Mouse (Mus musculus) CD4-positive, CD25-positive, alpha-beta regulatory T cell, adult 4 months (primary cell): Measurements from ENCODE around the gene Nmnat2. TPM values are rescaled to one million over a fixed set of nuclear protein-coding genes. Genes with fewer than 3 reads are reported as not detected.

Experiments used
- ATAC-seq: one replicate; pipeline ENCODE4 v1.8.0; 2017
- polyA plus RNA-seq, 2 experiments: library from polyadenylated mRNA; unstranded; fragments of 100-300 nt; shearing (Covaris generic); gene quantifications; one replicate each; pipeline ENCODE4 v1.2.1; 2017

Nmnat2 gene
- polyA plus RNA-seq, 2 experiments from 2014 or later: 0.78 to 0.80 TPM

DNA sequence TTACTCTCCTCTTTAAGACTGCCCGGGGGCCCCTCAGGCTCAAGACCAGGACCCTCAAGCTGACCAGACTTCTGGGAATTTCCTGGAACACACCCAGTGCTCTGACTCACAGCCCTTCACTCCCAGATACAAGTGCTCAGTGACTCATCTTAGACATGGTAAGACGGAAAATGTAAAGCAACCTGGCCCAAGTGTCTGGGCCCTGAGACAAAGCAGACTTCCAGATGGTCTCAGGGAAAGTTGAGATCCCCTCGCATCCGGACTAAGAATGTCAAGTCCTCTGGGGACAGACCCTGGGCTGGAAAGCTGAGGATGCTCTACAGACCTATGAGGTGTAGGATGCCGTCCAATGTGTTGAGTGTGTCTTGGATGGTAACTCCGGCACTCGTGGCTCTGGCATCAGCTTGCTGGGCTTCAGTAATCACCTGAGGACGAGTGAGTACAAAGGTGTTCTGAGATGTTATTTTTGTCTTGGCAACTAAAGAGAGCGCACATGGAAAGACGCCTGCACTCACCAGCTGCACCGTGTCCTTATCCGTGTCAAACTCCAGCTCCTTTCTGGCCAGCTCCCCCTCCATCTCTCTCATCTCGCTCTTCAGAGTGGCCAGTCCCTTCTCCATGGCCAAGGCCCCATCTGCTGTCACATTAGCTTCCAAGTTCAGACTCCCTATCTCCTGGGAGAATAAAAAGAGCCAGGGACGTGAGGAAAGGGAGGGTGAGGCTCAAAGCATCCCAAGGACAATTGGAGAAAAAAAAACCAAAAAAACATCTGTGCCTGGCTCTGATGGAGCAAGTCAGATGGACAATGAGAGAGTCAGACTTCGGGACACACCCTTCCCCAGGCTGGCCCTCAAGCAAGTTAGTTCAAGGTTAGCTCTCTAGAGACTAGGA, 171.9 kb downstream of the Nmnat2 start:
- no peak for ATAC-seq

DNA sequence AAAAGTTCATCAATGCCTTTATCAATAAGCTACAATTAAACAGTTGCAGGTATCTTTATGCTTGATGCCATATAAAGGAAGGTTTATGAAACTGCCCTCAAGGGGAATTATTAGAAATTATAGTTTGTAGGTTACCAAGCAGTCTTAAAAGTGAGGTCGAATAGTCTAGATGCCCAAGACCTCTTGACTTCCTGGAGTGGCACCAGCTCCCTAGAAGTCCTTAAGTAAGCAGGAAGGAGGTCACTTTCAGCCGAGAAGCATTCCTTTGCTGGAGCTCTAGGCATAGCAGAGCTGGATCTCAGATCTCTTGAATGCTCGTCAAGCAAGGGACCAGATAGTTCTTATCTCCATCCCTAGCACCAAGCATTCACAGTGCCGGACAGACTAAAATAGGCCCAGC, 172.8 kb downstream of the Nmnat2 start:
- no peak for ATAC-seq

DNA sequence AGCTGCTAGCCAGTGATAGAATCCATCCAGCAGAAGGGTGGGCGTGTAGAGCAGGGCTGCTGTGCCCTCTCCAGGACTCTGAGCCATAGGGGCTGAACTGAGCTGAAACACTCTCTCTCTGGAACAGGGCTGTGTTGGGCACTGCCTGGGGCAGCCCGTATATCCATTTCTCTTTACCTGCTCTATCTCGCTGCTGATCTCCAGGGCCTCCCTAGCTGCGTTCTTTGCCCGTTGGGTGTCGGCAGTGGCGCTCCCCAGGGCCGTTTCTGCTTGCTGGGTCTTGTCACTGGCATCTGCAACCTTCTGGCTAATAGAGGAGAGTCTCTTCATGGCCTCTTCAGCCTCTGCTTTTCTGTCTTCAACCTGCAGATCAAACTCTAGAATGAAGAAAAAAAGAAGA, 174.0 kb downstream of the Nmnat2 start:
- no peak for ATAC-seq

DNA sequence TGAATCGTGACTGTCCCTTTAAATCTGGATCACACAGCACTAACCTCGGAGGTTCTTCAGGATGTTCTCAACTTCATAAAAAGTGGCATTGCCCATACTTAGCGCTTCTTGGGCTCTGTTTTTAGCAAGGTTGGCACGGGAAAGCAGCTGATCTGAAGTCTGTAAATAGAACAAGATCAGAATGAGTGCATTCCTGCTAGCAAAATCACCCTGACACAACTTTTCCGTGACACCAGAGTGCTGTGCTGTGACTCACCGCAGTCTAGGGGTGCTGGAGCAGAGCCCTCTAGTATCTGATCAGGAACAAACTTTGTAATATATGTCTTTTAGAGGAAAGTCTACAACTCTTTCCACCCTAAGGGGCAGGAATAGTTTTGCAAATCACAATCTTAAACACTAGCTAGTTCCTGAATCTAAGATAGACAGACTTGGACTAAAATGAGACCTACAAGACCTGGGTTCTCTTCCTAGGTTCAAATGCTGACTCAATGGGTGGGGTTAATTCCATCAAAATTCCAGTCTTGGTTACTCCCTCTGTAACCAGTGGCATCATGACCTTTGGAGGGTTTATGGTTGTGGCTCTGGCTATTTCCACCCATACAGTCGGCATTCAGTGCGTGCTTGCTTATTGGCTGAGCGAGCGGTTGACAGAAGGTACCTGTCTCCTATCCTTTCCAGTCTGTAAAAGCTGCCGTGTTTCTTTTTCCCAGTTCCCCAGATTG, 175.4 kb downstream of the Nmnat2 start:
- ATAC-seq: peak; percentile 89

DNA sequence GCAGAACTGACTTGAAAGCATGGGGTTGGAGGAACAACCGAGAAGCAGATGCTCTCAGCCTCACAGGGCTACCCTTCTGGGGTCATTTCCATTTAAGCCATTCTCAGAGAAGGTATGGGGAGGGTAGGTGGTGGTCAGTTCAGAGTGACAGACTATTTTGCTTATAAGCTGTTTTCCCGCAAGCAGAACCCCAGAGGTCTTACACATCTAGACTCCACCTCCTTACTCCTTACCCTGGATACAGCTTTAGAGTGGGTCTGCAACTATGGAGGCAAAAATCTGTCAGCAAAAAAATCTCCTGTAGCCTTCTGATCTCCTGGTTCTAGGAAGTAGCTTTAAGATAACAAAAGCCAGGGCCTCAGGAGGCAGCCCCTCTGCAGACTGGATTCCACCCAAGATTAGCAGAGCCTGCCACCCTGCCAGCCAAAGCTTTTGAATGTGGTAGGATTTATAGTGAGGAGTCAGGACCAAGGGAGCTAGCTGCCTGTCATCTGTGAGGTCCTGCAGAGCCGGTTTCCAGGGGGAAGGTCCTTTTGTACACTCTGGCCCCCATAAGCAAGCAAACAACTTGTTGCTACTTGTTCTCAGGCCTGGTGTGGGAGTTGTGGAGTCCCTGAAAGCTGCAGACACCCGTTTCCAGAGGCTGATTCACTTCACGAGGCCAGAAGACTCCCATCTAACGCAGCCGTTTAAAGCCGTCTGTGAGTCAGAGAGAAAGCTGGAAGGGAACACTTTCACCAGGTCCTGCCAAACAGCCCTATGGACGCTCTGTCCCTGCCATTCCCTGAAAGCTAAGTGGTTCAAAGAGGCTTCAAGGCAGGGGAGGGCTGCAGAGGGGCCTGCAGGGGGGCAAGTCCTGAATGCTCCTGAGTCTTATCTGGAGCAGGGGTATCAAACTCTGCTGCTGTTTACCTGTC, 179.3 kb downstream of the Nmnat2 start:
- no peak for ATAC-seq

DNA sequence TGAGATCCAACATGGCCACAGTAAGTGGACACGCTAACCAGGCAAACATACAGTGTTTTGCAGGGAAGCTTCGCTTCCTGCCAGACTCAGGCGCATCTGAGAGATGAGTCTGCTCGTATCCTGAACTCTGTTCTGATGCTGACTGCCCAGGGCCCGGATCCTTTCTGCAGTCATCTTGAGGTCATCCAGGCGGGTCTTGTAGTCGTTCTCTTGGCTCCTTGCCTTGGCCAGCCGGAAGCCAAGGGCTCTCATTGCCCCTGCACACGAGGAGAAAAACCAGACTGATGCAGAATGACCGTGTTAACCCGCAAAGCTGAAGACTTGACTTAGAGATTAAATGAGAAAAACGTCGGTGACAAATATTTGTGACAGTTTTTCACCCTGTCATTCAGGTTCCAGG, 181.9 kb downstream of the Nmnat2 start:
- ATAC-seq: no peak

DNA sequence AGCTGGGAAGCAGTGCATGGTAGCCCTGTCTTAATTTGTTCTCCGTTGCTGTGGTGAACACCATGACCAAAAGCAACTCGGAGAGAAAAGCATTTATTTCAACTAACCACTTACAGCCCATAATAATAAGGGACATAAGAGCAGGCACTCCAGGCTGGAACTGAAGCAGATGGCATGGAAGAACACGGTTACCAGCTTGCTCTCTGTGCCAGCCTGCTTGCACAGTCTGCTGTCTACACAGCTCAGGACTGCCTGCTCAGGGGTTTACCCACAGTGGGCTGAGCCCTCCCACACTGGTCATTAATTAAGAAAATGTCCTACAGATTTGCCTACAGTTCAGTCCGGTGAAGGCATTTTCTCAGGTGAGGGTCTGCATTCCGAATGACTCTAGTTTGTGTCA, 183.7 kb downstream of the Nmnat2 start:
- ATAC-seq: no peak

DNA sequence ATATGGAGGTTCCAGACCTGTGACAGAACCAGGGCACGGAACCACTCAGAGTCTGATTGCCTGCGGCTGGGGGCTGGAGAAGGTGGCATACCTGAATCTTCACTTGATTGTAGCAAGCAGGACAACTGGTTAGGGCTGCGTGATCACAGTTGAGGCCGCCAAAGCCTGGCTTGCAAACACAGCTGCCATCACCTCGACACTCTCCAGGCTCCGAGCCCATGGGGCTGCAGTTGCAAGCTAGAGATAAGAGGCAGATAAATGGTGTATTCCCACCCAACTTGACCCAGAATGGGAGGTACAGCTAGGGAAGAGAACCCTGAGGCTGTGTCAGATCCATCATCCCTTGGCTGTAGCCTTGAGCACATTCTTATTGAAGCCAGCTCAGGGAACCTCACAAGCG, 184.8 kb downstream of the Nmnat2 start:
- no peak for ATAC-seq

DNA sequence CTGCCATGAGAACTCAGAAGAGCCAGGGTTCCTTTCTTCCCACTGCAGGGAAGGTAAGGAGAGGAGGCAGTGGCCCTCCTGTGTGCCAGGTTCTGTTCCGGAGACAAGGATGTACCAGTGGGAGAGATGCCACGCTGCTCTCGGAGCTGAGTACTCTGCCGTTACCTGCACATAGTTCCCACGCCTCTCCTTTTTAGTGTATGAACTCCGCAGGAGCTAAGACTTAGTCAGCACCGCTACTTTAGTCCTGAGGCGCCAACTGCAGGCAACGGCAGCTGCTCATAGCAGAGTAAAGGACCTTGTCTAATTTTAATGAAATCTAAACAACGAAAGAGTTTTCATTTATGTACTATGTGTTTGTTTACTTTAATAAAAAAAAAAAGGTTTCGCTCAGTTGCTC, 185.5 kb downstream of the Nmnat2 start:
- ATAC-seq: no peak

DNA sequence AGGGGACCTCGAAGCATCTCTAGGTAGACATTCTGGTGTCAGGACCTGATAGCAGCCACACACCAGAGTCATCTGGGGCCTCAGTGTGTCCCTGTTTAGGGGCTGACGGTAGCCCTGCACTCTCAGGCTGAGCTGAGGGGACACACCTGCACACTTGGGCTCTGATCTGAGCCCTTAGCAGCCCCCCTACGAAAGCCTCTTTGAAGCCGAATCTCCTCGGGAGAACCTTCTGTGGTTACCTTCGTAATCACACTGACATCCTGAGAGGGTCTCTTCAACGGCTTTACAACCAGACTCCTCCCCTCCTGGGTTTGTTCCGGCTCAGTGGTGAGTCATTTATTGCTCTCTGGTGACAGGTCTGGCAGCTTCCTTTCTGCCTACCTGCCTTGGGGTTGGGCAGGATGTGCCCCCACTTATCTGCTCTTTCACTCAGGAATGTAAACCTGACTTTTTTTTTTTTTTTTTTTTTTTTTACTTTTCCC, 186.0 kb downstream of the Nmnat2 start:
- ATAC-seq: peak; percentile 99

DNA sequence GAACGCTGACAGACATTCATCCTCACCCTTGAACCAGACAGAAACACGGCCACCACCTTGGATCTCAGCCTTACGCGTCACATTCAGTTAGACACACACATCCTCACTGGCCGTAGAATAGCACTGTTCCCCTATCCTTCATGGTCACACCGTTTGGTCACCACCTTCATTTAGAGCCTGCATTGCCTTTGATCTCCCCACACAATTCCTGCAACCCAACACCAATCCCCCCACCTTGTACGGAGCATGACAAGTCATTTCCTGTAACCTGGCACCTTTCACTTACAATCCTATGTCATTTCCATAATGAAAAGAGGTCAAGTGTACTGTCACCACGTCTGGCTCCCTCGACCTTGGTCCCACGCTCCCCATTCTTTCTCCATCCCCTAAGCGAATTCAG, 189.2 kb downstream of the Nmnat2 start:
- ATAC-seq: no peak

DNA sequence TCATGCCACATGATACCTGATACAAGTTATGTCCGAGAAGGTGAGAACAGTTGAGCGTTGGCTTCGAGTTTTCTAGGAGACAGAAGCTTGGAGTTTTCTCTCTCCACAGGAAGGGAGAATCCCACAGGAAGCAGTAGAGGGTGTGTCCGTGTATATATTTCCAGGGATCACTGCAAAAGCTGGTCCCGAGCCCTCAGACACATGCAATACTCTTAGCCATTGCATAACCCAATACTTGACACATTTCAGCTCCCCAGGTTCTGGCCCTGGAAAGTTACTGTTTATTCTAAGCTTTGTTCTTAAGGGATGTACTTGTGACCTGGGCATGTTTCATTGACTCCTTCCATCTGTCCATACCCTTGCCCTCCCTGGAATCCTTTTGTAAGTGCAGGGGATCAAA, 191.0 kb downstream of the Nmnat2 start:
- ATAC-seq: no peak

DNA sequence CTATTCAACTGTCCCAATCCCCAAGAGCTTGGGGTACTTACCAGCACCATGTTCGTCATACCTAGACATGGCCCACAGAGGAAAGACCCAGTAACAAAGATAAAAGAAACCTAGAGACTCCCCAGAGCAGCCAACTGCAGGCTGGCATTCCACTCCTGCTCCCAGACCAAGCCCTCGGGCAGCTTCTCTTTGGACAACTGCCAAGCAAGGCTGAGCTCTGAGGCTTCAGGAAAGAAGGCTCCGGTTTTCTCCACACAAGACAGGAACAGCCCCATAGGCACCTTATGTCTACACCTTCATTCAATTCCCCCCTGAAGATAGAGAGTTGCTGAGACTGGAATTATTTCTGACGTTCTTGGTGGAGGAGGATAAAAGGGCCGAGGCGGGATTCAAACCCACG, 197.8 kb downstream of the Nmnat2 start:
- no peak for ATAC-seq

DNA sequence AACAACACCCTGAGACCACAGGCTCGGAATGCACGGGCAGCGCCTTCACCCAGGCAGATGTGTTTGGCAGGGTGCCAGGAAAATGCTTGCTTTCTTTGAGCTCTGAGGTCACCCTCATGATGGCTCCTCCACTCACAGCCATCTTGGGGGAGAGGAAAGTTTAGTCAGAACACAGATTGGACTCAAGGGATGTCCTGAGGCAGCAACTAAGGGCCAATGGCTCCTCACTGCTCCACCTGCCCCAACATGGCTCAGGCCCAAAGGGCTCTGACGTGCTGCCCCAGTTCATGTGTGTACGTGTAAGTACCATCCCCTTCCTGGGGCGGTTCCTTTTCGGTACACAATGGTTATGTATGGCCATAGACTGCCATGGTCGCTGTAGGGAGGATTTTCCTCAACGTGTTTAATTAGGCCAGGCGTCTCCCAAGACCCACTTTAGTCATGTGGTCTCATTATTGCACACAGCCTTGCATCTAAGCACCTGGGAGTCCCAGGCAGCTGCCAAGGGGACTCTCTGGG, 198.9 kb downstream of the Nmnat2 start:
- ATAC-seq: no peak

DNA sequence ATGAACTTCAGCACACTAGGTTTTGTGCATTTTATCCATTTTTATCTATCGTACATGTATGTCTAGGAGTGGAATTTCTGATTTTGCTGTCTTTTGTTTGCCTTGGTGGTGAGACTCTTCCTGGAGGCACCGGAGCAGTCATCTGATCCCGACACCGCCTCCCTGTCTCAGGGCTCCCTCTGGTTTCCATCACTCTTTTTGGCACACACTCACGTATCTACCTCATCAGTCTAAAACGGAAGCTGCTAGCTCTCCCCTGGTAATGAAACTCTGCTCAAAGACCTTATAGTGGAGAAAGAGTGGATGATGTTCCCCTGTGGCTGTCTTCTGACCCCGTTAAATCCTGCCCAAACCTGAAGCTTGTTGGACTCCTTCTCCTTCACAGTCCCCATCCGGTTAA, 200.6 kb downstream of the Nmnat2 start:
- no peak for ATAC-seq

DNA sequence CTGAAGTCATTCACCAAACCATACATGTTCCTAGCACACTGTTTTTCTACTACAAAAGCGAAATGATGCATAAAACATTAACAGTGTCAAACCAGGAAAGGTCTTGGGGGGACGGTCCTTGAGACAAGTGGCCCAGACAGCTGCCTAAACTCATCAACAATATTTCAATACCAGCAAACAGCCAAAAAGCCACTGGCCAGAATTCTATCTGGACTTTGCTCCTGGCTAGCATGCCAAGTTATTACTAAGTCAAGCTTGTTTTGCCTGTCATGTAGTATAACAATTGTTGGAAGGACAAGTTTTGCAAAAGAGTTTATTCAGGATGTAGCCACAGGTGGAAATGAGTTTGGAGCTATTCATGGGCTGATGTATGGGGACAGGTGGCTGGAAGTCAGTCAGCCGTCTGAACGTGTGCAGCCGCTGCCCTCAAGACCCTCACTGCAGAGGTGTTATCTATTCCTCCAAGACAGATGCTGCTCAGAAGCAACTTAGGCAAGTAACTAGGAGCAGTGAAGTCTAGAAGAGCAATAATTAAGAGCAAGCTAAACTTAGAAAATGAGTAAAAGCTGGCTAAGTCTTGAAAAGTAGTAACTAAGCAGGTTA, 202.3 kb downstream of the Nmnat2 start:
- ATAC-seq: no peak

DNA sequence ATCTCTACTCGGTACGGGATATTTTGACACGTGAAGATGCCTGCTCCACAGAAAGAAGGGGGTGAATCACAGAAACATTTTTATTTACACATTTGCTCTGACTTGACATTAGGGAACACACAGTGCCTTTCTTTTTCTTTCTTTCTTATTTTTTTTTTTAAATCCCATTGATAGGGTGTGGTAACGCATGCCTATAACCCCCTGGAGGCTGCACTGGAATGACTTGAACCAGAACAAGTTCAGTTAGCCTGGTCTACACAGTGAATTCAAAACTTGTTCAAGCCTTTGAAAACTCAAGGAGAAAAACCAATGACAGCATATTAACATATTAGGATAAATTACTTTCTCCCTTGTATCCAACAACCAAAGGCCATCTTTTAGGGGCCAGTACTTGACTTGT, 204.3 kb downstream of the Nmnat2 start:
- ATAC-seq: no peak

DNA sequence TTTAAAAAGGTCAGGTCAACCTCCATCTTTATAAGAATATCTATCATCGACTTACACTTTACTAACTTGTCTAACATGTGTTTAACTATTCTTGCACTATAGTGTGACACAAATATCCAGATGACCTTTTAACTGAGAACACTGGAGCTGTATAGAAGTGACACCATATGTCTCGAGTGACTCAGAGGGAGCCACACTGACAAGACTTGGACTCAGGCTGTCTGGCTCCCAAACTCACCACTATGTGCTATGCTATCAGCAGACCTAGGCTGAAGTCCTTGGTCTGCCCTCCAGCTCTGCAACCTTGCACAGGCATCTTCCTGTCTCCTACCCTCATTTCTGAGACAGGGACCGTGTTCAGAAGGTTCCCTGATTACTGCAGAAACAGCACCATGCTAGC, 209.0 kb downstream of the Nmnat2 start:
- ATAC-seq: no peak

DNA sequence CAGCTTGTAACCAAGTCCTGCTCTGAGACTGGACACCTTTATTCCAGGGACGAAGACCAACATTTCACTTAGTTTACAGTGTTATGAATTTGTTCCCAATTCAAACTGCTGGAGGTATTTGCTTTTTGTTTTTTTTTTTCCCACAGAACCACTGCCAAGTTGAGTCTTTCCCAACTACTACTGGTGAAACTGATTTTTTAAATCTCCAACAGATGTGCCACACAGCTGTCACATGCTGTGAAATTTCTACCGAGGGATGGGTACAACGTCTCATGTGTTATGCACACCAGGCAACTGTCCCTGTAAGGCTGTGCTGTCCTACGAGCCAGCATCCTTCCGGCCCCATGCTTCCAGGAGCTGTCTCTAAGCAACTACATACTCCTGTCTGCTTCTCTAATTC, 213.5 kb downstream of the Nmnat2 start:
- ATAC-seq: no peak
